Mouse (Mus musculus): ENCODE data around the gene Gpr19. TPM values are rescaled to one million over a fixed set of nuclear protein-coding genes. Genes with fewer than 3 reads are reported as not detected.

The Gpr19 gene
- polyA plus RNA-seq, 1 experiment from 2014 or later, result 8.6 TPM

DNA sequence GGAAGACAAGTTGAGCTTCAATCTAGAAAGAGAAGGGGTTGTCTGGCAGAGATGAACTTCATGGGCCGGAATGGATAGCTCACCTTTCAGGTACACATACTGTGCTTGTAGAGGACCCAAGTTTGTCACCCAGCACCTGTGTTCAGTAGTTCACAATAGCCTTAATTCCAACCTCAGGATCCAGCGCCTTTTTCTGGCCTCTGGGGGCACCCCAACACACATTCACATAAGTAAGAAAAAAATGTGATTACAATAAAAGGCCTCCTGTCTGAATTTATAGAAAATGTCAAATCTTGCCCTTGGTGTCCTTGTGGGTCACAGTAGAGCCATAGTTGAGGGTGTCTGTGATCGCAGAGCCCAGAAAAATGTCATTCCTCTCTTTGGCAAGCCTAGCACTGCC is 31.1 kb downstream of the Gpr19 start:
- no peak overlapping the region for H3K9ac ChIP-seq
- WGBS, result 83% methylated on average over 3 of the region's 3 CpGs
- ATAC-seq (ENCODE audit: extremely low read depth, insufficient number of reproducible peaks, low FRiP score, low TSS enrichment), result no peak

GRCm38 (mm10) chr6:134866113-134866512 is 32.3 kb downstream of the Gpr19 start:
- Histone ChIP-seq H3K36me3 (peaks cover 26% of the 10 kb centered on the region), H3K27me3 (replicated peaks) (no peaks in the 10 kb centered on the region), H3K9ac (no peak overlapping the region), H3K9me3 (no peaks in the 10 kb centered on the region), H3K4me2 (no peak overlapping the region), H3K4me1 (peaks cover 11% of the 10 kb centered on the region), H3K27ac (replicated peaks) (no peak overlapping the region), H3K4me3 (no peak overlapping the region)
- ATAC-seq (ENCODE audit: extremely low read depth, insufficient number of reproducible peaks, low FRiP score, low TSS enrichment), result no peak
- 90% methylated on average over 7 of the region's 7 CpGs for WGBS

More for the DNA sequence above, 31.1 kb downstream of the Gpr19 start:
- Histone ChIP-seq H3K36me3 (peaks cover 26% of the 10 kb centered on the region), H3K9me3 (no peaks in the 10 kb centered on the region), H3K4me2 (no peak overlapping the region), H3K4me1 (peaks cover 11% of the 10 kb centered on the region), H3K27ac (replicated peaks) (no peak overlapping the region), H3K27me3 (replicated peaks) (no peaks in the 10 kb centered on the region), H3K4me3 (no peak overlapping the region)

- H3K4me2 ChIP-seq, result peak overlapping the region; percentile 63
- peaks cover 11% of the 10 kb centered on the region for H3K4me1 ChIP-seq
- ATAC-seq (ENCODE audit: extremely low read depth, insufficient number of reproducible peaks, low FRiP score, low TSS enrichment), result no peak
- peaks cover 10% of the 10 kb centered on the region for H3K36me3 ChIP-seq
- H3K9me3 ChIP-seq, result no peaks in the 10 kb centered on the region
- no peak overlapping the region for H3K27ac ChIP-seq (replicated peaks)
- H3K9ac ChIP-seq, result peak overlapping the region; percentile 8; the same call in 1 of the 2 replicates
- no peaks in the 10 kb centered on the region for H3K27me3 ChIP-seq (replicated peaks)
- peak overlapping the region; percentile 28 for H3K4me3 ChIP-seq
- 4% methylated on average over 19 of the region's 19 CpGs for WGBS
Measured at GRCm38 (mm10) chr6:134863146-134863545, 35.2 kb downstream of the Gpr19 start.

- WGBS, result 55% methylated on average over 13 of the region's 13 CpGs
- Histone ChIP-seq H3K9ac (no peak overlapping the region), H3K36me3 (peaks cover 5% of the 10 kb centered on the region), H3K27me3 (replicated peaks) (no peaks in the 10 kb centered on the region), H3K4me3 (peak overlapping the region; percentile 28), H3K9me3 (no peaks in the 10 kb centered on the region), H3K4me1 (peaks cover 11% of the 10 kb centered on the region), H3K27ac (replicated peaks) (no peak overlapping the region), H3K4me2 (peak overlapping the region; percentile 63)
- ATAC-seq (ENCODE audit: extremely low read depth, insufficient number of reproducible peaks, low FRiP score, low TSS enrichment), result no peak
Measured at GRCm38 (mm10) chr6:134862671-134863104, 35.7 kb downstream of the Gpr19 start.

- Histone ChIP-seq H3K27me3 (replicated peaks) (no peaks in the 10 kb centered on the region), H3K4me1 (peaks cover 11% of the 10 kb centered on the region), H3K4me3 (no peak overlapping the region), H3K9ac (no peak overlapping the region), H3K9me3 (no peaks in the 10 kb centered on the region), H3K36me3 (peaks cover 4% of the 10 kb centered on the region), H3K4me2 (no peak overlapping the region), H3K27ac (replicated peaks) (no peak overlapping the region)
- no peak for ATAC-seq (ENCODE audit: extremely low read depth, insufficient number of reproducible peaks, low FRiP score, low TSS enrichment)
- 80% methylated on average over 12 of the region's 12 CpGs for WGBS
Measured at GRCm38 (mm10) chr6:134861386-134861785, 37.0 kb downstream of the Gpr19 start.

- Histone ChIP-seq H3K4me1 (peaks cover 16% of the 10 kb centered on the region), H3K9ac (no peak overlapping the region; the same call in 1 of the 2 replicates), H3K4me2 (no peak overlapping the region), H3K27me3 (replicated peaks) (no peaks in the 10 kb centered on the region), H3K27ac (replicated peaks) (peak overlapping the region; percentile 48; the same call in 1 of the 2 replicates), H3K36me3 (peaks cover 8% of the 10 kb centered on the region), H3K4me3 (no peak overlapping the region), H3K9me3 (no peaks in the 10 kb centered on the region)
- WGBS, result 49% methylated on average over 4 of the region's 4 CpGs
- no peak for ATAC-seq (ENCODE audit: extremely low read depth, insufficient number of reproducible peaks, low FRiP score, low TSS enrichment)
Measured at GRCm38 (mm10) chr6:134860275-134860674, 38.1 kb downstream of the Gpr19 start.

- WGBS, result 90% methylated on average over 6 of the region's 6 CpGs
- no peak overlapping the region for H3K4me2 ChIP-seq
Measured at GRCm38 (mm10) chr6:134859021-134859420, 39.4 kb downstream of the Gpr19 start.

GRCm38 (mm10) chr6:134855926-134856325 is 42.5 kb downstream of the Gpr19 start:
- H3K27ac ChIP-seq (replicated peaks), result no peak overlapping the region
- no peak overlapping the region for H3K4me3 ChIP-seq
- H3K9me3 ChIP-seq, result no peaks in the 10 kb centered on the region
- H3K9ac ChIP-seq, result no peak overlapping the region
- no peak for ATAC-seq (ENCODE audit: extremely low read depth, insufficient number of reproducible peaks, low FRiP score, low TSS enrichment)
- H3K27me3 ChIP-seq (replicated peaks), result no peaks in the 10 kb centered on the region
- peaks cover 5% of the 10 kb centered on the region; the same call in 1 of the 2 replicates for H3K4me1 ChIP-seq
- peaks cover 26% of the 10 kb centered on the region for H3K36me3 ChIP-seq
- H3K4me2 ChIP-seq, result no peak overlapping the region
- WGBS, result 84% methylated on average over 16 of the region's 16 CpGs

More at GRCm38 (mm10) chr6:134859021-134859420, 39.4 kb downstream of the Gpr19 start:
- Histone ChIP-seq H3K4me3 (no peak overlapping the region), H3K4me1 (peaks cover 16% of the 10 kb centered on the region), H3K36me3 (peaks cover 8% of the 10 kb centered on the region), H3K27ac (replicated peaks) (no peak overlapping the region), H3K9ac (no peak overlapping the region), H3K27me3 (replicated peaks) (no peaks in the 10 kb centered on the region), H3K9me3 (no peaks in the 10 kb centered on the region)
- ATAC-seq (ENCODE audit: extremely low read depth, insufficient number of reproducible peaks, low FRiP score, low TSS enrichment), result no peak

DNA sequence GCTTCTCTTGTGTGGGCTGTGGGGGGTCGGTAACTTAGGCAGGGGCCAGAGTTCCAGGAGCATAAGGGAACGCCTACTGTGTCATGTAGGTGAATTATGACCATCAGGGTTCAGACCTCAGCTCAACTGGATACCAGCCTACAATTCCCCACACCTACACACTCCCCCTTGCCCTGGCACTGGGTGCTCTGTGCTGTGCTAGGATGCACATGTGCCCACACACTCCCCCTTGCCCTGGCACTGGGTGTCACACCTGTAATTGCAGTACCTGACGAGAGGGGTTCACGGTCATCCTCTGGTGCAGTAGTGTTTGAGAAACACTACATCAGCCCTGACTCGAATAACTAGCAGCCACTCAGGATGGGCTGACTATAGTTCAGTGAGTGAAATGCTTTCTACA is 43.6 kb downstream of the Gpr19 start:
- ATAC-seq (ENCODE audit: extremely low read depth, insufficient number of reproducible peaks, low FRiP score, low TSS enrichment), result no peak
- WGBS, result 83% methylated on average over 5 of the region's 5 CpGs
- no peak overlapping the region for H3K4me2 ChIP-seq
- peaks cover 5% of the 10 kb centered on the region; the same call in 1 of the 2 replicates for H3K4me1 ChIP-seq
- H3K9me3 ChIP-seq, result no peaks in the 10 kb centered on the region
- H3K4me3 ChIP-seq, result no peak overlapping the region
- H3K9ac ChIP-seq, result no peak overlapping the region
- peaks cover 37% of the 10 kb centered on the region for H3K36me3 ChIP-seq
- H3K27me3 ChIP-seq (replicated peaks), result no peaks in the 10 kb centered on the region
- no peak overlapping the region for H3K27ac ChIP-seq (replicated peaks)

- no peak for ATAC-seq (ENCODE audit: extremely low read depth, insufficient number of reproducible peaks, low FRiP score, low TSS enrichment)
- H3K36me3 ChIP-seq, result peaks cover 36% of the 10 kb centered on the region
- no peak overlapping the region for H3K4me3 ChIP-seq
- H3K9me3 ChIP-seq, result no peaks in the 10 kb centered on the region
- WGBS, result 66% methylated on average over 3 of the region's 3 CpGs
- H3K27me3 ChIP-seq (replicated peaks), result no peaks in the 10 kb centered on the region
- no peaks in the 10 kb centered on the region for H3K4me1 ChIP-seq
- no peak overlapping the region for H3K27ac ChIP-seq (replicated peaks)
- H3K9ac ChIP-seq, result no peak overlapping the region
- H3K4me2 ChIP-seq, result no peak overlapping the region
Measured at GRCm38 (mm10) chr6:134849985-134850384, 48.4 kb downstream of the Gpr19 start.

DNA sequence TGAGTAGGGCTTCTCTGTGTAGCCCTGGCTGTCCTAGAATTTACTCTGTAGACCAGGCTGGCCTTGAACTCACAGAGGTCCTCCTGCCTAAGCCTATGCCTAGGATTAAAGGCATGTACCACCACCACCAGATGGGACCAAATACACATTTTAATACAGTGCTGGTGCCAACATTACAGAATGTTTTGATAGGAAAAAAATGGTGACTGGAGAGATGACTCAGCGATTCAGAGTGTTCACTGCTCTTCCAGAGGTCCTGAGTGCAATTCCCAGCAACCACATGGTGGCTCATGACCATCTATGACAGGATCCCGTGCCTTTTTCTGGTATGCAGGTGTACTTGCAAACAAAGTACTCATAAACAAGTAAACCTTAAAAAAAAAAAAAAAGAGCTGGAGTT is 48.9 kb downstream of the Gpr19 start:
- H3K4me3 ChIP-seq, result no peak overlapping the region
- H3K27ac ChIP-seq (replicated peaks), result no peak overlapping the region
- peaks cover 36% of the 10 kb centered on the region for H3K36me3 ChIP-seq
- H3K4me2 ChIP-seq, result no peak overlapping the region
- no peak for ATAC-seq (ENCODE audit: extremely low read depth, insufficient number of reproducible peaks, low FRiP score, low TSS enrichment)
- no peaks in the 10 kb centered on the region for H3K4me1 ChIP-seq
- H3K9ac ChIP-seq, result no peak overlapping the region
- no peaks in the 10 kb centered on the region for H3K27me3 ChIP-seq (replicated peaks)
- no peaks in the 10 kb centered on the region for H3K9me3 ChIP-seq
- WGBS, result 76% methylated on average over 2 of the region's 2 CpGs

GRCm38 (mm10) chr6:134848197-134848890 is 50.0 kb downstream of the Gpr19 start:
- H3K27me3 ChIP-seq (replicated peaks), result no peaks in the 10 kb centered on the region
- ATAC-seq (ENCODE audit: extremely low read depth, insufficient number of reproducible peaks, low FRiP score, low TSS enrichment), result no peak
- peaks cover 36% of the 10 kb centered on the region for H3K36me3 ChIP-seq
- H3K9me3 ChIP-seq, result no peaks in the 10 kb centered on the region
- no peak overlapping the region for H3K4me2 ChIP-seq
- H3K9ac ChIP-seq, result no peak overlapping the region
- WGBS, result 81% methylated on average over 5 of the region's 5 CpGs
- no peak overlapping the region for H3K27ac ChIP-seq (replicated peaks)
- no peaks in the 10 kb centered on the region for H3K4me1 ChIP-seq
- H3K4me3 ChIP-seq, result no peak overlapping the region

Measured in heart, embryonic 13.5 days (tissue).